Mouse (Mus musculus): Measurements from ENCODE around the gene Epb41l2. TPM values are rescaled to one million over a fixed set of nuclear protein-coding genes. Genes with fewer than 3 reads are reported as not detected.

Gene Epb41l2
- polyA plus RNA-seq, 1 experiment = 37.9 TPM

GRCm38 (mm10) chr10:25372510-25373148 lies 13.0 kb downstream of the Epb41l2 start:
- Histone ChIP-seq H3K4me3 (ENCODE audit: insufficient read depth, poor library complexity, severe bottlenecking) (no peak overlapping the region), H3K79me3 (ENCODE audit: low read depth) (peaks cover 93% of the 10 kb centered on the region), H3K27me3 (ENCODE audit: control insufficient read depth, insufficient read depth, insufficient read length) (no peaks in the 10 kb centered on the region), H3K79me2 (ENCODE audit: control insufficient read depth, insufficient read depth) (peaks cover 100% of the 10 kb centered on the region), H3K36me3 (ENCODE audit: control insufficient read depth, insufficient read depth) (peaks cover 18% of the 10 kb centered on the region), H3ac (ENCODE audit: control insufficient read depth, insufficient read length, low read depth) (no peak overlapping the region)
- no peak for TF ChIP-seq MAX (IDR thresholded peaks at IDR 0.05)
- TF ChIP-seq CTCF (IDR thresholded peaks at IDR 0.05; ENCODE audit: control insufficient read depth, insufficient read depth, insufficient read length) = no peak
- TF ChIP-seq MYOD1 (IDR thresholded peaks at IDR 0.05; ENCODE audit: control insufficient read depth, insufficient read length, low read depth) = no peak
- TF ChIP-seq CEBPB (IDR thresholded peaks at IDR 0.05; ENCODE audit: low read depth) = no peak
- no peak for TF ChIP-seq FOSL1 (IDR thresholded peaks at IDR 0.05; ENCODE audit: insufficient read depth, low read length, poor library complexity, severe bottlenecking)
- no peak for TF ChIP-seq MYOG (IDR thresholded peaks at IDR 0.05; ENCODE audit: control insufficient read depth, extremely low read depth, insufficient read length)
- no peak for TF ChIP-seq USF1 (IDR thresholded peaks at IDR 0.05; ENCODE audit: low read depth)

DNA sequence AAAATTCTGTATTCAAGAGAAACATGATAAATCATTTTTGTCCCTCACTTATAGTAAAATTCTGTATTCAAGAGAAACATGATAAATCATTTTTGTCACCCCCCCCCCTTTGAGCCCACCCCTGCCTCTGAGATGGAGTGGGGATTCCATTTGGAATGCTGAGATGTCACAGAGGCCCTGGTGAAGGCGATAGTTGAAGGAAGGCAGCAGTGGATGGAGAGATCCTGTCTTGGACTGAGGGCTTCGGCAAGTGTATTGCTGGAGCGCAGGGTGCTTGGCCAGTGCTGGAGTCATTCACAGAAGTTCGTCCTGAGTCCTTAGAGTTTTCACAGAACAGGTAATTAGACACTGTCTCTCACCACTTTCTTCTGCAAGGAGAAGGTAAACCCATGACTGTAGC lies 15.4 kb downstream of the Epb41l2 start:
- Histone ChIP-seq H3ac (ENCODE audit: control insufficient read depth, insufficient read length, low read depth) (no peak overlapping the region), H3K79me3 (ENCODE audit: low read depth) (peaks cover 91% of the 10 kb centered on the region), H3K4me3 (ENCODE audit: insufficient read depth, poor library complexity, severe bottlenecking) (no peak overlapping the region), H3K27me3 (ENCODE audit: control insufficient read depth, insufficient read depth, insufficient read length) (no peaks in the 10 kb centered on the region), H3K36me3 (ENCODE audit: control insufficient read depth, insufficient read depth) (peaks cover 25% of the 10 kb centered on the region), H3K79me2 (ENCODE audit: control insufficient read depth, insufficient read depth) (peaks cover 100% of the 10 kb centered on the region)
- TF ChIP-seq MAX (IDR thresholded peaks at IDR 0.05) (no peak), FOSL1 (IDR thresholded peaks at IDR 0.05; ENCODE audit: insufficient read depth, low read length, poor library complexity, severe bottlenecking) (no peak)

- H3K79me3 ChIP-seq (ENCODE audit: low read depth) = peaks cover 80% of the 10 kb centered on the region
- H3K4me3 ChIP-seq (ENCODE audit: insufficient read depth, poor library complexity, severe bottlenecking) = no peak overlapping the region
- H3K79me2 ChIP-seq (ENCODE audit: control insufficient read depth, insufficient read depth) = peaks cover 100% of the 10 kb centered on the region
- no peaks in the 10 kb centered on the region for H3K27me3 ChIP-seq (ENCODE audit: control insufficient read depth, insufficient read depth, insufficient read length)
- H3K36me3 ChIP-seq (ENCODE audit: control insufficient read depth, insufficient read depth) = peaks cover 33% of the 10 kb centered on the region
- TF ChIP-seq USF1 (IDR thresholded peaks at IDR 0.05; ENCODE audit: low read depth) (no peak), MYOD1 (IDR thresholded peaks at IDR 0.05; ENCODE audit: control insufficient read depth, insufficient read length, low read depth) (no peak), MYOG (IDR thresholded peaks at IDR 0.05; ENCODE audit: control insufficient read depth, extremely low read depth, insufficient read length) (no peak), CEBPB (IDR thresholded peaks at IDR 0.05; ENCODE audit: low read depth) (no peak), CTCF (IDR thresholded peaks at IDR 0.05; ENCODE audit: control insufficient read depth, insufficient read depth, insufficient read length) (no peak), MAX (IDR thresholded peaks at IDR 0.05) (no peak), FOSL1 (IDR thresholded peaks at IDR 0.05; ENCODE audit: insufficient read depth, low read length, poor library complexity, severe bottlenecking) (no peak)
- H3ac ChIP-seq (ENCODE audit: control insufficient read depth, insufficient read length, low read depth) = no peak overlapping the region
Observed at GRCm38 (mm10) chr10:25380746-25381481, 21.3 kb downstream of the Epb41l2 start.

GRCm38 (mm10) chr10:25381951-25382350 lies 22.4 kb downstream of the Epb41l2 start:
- TF ChIP-seq CEBPB (IDR thresholded peaks at IDR 0.05; ENCODE audit: low read depth) (no peak), USF1 (IDR thresholded peaks at IDR 0.05; ENCODE audit: low read depth) (no peak), CTCF (IDR thresholded peaks at IDR 0.05; ENCODE audit: control insufficient read depth, insufficient read depth, insufficient read length) (no peak), MYOD1 (IDR thresholded peaks at IDR 0.05; ENCODE audit: control insufficient read depth, insufficient read length, low read depth) (no peak), MYOG (IDR thresholded peaks at IDR 0.05; ENCODE audit: control insufficient read depth, extremely low read depth, insufficient read length) (no peak), MAX (IDR thresholded peaks at IDR 0.05) (no peak), FOSL1 (IDR thresholded peaks at IDR 0.05; ENCODE audit: insufficient read depth, low read length, poor library complexity, severe bottlenecking) (no peak)
- no peak overlapping the region for H3ac ChIP-seq (ENCODE audit: control insufficient read depth, insufficient read length, low read depth)
- no peaks in the 10 kb centered on the region for H3K27me3 ChIP-seq (ENCODE audit: control insufficient read depth, insufficient read depth, insufficient read length)
- peaks cover 28% of the 10 kb centered on the region for H3K36me3 ChIP-seq (ENCODE audit: control insufficient read depth, insufficient read depth)
- H3K79me2 ChIP-seq (ENCODE audit: control insufficient read depth, insufficient read depth) = peaks cover 100% of the 10 kb centered on the region
- no peak overlapping the region for H3K4me3 ChIP-seq (ENCODE audit: insufficient read depth, poor library complexity, severe bottlenecking)
- H3K79me3 ChIP-seq (ENCODE audit: low read depth) = peaks cover 82% of the 10 kb centered on the region

DNA sequence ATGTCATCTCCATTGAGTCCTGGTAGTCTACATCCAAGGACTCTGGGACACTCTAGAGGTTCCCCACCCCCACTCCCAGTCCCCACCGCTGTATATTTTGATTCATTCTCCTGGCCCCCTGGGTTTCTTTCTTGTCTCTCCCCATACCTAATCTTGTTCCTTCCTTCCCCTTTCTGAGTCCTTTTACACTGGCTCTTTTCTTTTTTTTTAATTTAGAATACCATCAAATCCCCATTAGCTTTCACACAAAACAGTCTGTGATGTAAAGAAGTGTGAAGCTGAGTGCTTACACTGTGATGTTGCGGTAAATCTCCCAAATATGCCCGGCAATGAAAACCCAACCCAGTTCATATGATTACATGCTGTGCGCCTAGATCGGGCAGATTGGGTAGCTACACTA lies 23.6 kb downstream of the Epb41l2 start:
- TF ChIP-seq MYOG (IDR thresholded peaks at IDR 0.05; ENCODE audit: control insufficient read depth, extremely low read depth, insufficient read length) (no peak), MAX (IDR thresholded peaks at IDR 0.05) (no peak), MYOD1 (IDR thresholded peaks at IDR 0.05; ENCODE audit: control insufficient read depth, insufficient read length, low read depth) (no peak), CTCF (IDR thresholded peaks at IDR 0.05; ENCODE audit: control insufficient read depth, insufficient read depth, insufficient read length) (no peak), FOSL1 (IDR thresholded peaks at IDR 0.05; ENCODE audit: insufficient read depth, low read length, poor library complexity, severe bottlenecking) (no peak), CEBPB (IDR thresholded peaks at IDR 0.05; ENCODE audit: low read depth) (no peak), USF1 (IDR thresholded peaks at IDR 0.05; ENCODE audit: low read depth) (no peak)
- H3K4me3 ChIP-seq (ENCODE audit: insufficient read depth, poor library complexity, severe bottlenecking) = no peak overlapping the region
- H3K27me3 ChIP-seq (ENCODE audit: control insufficient read depth, insufficient read depth, insufficient read length) = no peaks in the 10 kb centered on the region
- peaks cover 20% of the 10 kb centered on the region for H3K36me3 ChIP-seq (ENCODE audit: control insufficient read depth, insufficient read depth)
- no peak overlapping the region for H3ac ChIP-seq (ENCODE audit: control insufficient read depth, insufficient read length, low read depth)
- peaks cover 82% of the 10 kb centered on the region for H3K79me3 ChIP-seq (ENCODE audit: low read depth)
- peaks cover 100% of the 10 kb centered on the region for H3K79me2 ChIP-seq (ENCODE audit: control insufficient read depth, insufficient read depth)

Measured in C2C12 (cell line).